Mouse (Mus musculus): ENCODE results near the gene Gm20888.
"Not testable (repeated sequence)": the region's sequence is repeated elsewhere in the genome, so short reads cannot be mapped to it uniquely, and the experiment has no call there.

Gm20888 gene

GRCm38 (mm10) chrY:70441582-70441981 lies at the start of gene Gm20888:
Gm20888 (plus strand) TSS chrY:70441882.
- in situ Hi-C loops (cut with MboI; ENCODE audit: unreplicated experiment in 2 of 2), result not testable (repeated sequence)
